Mouse (Mus musculus) CD4-positive, CD25-positive, alpha-beta regulatory T cell, adult 4 months (primary cell): ENCODE results near the gene Psmd5. TPM values are rescaled to one million over a fixed set of nuclear protein-coding genes. Genes with fewer than 3 reads are reported as not detected.

Experiments used
- ATAC-seq: one replicate; pipeline ENCODE4 v1.8.0; 2017
- polyA plus RNA-seq, 2 experiments: library from polyadenylated mRNA; unstranded; fragments of 100-300 nt; shearing (Covaris generic); gene quantifications; one replicate each; pipeline ENCODE4 v1.2.1; 2017

Psmd5 gene
- polyA plus RNA-seq: 10 to 100 TPM; 70.7 to 89.2 TPM

DNA sequence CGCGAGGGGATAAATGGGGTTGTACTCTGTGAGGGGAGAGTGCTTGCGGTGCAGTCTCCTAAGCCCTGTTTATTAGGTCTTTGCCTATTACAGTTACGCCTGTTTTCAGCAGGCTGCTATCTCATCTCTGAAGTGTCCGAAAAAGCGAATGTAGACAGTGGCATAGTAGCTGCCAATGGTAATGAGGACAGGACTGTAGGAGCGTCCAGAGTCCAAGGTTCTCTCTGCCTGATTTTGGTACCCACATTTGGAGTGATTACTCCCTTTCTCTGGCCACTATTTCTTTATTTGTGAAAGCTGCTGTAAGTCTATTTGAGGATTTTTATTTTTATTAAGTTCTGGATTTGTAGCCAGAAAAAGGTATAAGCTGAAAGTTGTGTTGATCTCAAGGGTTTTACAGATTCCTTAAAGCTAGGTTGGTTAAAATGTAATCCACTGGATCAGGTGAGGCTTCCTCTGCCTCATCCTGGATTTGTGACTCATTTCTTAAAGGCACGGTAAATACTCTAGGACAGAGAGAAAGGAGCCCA lies at the start of gene Psmd5:
Gene Psmd5, minus strand, starts transcription at position 153 of the 530 bp plus-strand sequence.
- no peak for ATAC-seq

DNA sequence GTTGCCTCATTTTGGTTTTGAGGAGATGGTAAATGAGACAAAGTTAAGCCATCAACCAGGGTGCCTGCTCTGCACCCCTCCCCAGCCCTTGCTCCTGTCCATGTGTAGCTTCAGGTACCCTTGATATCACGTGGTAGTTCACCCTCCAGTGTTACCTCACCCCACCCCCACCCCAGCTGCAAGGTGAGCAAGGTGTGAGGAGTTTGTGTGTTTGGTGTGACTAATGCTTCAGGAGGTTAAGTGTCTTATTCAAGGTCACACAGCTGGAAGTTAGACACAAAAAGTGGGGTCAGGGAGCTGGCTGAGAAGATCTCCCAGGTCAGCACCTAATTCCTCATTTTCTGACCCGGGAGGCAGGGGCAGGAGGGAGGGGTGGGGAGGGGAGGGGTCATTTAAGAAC lies 48.0 kb upstream of the Psmd5 start:
- ATAC-seq: no peak

DNA sequence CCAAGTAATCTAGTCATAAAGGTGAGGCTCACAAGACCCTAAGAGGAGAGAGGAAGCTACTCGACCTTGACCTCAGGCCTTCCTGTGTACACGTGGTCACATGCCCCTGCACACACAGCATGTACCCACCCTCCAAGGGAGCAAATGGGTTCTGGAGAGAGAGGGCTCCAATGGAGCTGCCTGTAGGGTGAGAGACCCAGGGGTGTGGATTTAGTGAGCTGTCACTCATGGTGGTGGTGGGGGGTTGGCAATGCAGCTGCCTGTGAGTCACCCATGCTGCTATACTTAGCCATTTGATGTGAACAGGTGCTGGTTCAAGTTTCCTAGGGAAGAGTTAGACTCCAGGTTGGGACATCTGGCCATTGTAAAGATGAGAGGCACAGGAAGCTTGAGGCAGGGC lies 45.4 kb upstream of the Psmd5 start:
- no peak for ATAC-seq

DNA sequence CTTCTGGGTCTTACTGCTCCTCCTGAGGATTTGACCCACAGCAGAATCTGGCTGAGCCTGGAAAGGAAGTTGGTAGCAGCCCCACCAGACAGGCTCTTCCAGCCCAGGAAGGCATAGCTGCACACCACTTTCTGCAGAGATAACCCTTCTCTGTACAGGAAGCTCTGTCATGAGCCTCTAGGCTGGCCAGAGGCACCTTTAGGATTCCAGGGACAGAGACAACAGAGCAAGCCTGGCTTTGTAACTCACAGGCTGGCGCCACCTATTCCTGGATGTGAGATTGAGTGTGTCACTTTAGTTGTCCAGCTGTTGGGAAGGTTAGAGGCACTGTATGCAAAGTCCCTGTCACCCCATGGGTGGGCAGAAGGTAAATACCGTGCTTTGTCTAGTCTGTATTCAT lies 40.3 kb upstream of the Psmd5 start:
- no peak for ATAC-seq

DNA sequence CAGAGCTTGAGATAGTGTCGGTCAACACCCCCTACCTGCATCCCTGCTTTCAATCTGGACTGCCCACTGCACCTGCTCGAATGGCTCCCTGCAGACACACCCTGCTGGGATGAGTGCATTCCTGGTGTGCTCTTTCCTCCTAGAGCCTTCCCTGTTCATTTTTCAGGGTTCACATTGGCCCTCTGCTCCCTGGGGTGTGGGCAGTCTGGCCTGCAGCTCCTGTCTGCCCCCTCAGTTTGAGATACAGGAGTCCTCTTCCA lies 40.0 kb upstream of the Psmd5 start:
- ATAC-seq: no peak

DNA sequence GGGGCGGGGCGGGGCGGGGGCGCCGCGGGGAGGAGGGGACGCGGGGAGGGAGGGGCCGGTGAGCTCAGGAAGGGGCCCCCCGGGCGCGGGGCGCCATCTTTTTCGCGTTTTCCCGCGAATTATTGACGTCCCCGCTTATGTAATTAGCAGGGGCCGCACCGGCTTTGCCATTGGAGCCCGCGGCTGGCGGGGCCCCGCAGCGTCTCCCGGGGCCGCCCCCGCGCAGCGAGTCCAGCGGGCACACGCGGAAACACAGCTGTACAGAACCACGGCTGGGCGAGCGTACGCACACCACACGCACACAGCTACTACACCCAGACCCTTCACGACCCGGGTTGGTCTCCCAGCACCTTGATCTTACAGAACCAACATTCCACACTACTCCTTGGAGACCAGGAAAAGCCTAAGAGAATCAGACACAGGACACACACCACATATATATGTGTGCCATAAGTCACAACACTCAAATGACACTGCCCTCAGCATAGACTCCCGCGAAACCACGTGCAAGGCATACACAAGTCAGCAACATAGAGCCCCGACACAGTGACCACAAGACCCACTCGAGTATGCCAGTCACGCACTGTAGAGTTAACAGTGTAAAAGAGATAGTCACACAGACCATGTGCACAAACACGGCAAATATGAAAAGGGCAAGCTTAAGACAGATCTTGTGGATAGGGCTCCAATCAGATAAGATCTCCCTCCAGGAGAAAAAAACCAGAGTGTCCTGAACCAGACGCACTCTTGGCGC lies 39.5 kb upstream of the Psmd5 start:
- peak; percentile 67 for ATAC-seq

DNA sequence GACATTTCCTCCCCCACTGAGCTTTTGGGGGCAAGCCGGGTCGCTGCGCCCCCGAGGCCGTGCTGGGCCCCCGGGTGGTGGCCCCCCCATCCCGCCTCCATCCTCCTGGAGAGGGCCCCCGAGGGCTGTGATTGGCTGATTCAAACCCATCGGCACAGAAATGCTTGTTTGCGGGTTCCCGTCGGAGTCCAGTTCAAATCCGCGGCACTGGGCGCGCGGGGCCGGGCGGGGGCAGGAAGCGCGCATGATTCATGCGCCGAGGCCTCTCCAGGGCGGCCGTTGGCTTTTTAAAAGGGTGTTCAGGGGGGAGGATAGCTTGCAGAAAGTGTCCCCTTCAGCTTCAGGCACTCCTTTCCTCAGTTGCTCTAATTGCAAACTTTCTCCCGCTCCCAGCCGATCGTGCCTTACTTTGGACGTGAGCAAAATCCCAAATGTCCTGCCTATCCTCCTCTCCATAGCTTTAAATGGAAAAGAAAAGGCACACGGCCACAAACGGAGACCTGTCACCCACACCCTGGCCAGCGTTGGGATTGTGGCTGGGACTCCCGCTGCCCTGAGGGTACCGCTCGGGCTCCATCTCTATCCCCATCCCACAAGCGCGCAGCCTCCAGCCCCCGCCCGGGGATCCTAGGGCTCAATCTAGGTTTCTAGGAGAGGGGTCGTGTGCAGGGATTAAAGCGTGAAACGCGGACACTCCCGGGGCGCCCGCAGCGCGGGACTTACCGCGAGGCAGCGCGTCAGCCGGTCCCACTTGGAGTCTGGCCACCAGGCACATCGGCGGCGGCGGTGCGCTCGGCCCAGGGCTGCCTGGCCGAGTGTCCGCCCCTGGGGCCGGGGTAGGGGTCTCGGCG lies 38.7 kb upstream of the Psmd5 start, which contains the start of gene Phf19:
Gene Phf19, minus strand, starts transcription at position 809 of the 851 bp plus-strand sequence.
- peak; percentile 59 for ATAC-seq

DNA sequence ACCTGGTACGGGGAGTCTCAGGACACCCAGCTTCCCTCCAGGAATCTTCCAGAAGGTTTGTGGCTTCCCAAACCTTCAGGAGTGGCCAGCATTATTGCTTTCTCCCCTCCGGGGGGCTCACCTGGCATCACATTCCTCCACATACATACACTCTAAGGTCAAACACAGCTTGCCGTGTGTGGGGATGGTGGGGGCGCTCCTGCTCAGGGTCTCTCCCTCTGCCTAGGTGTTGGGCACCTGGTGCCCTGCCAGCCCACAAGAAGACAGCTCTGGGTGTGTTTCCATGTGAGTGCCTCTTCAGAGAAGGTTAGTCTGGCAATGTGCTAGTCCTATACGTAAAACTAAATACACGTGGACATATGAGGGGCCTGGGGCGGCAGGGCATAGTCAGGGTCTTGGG lies 37.8 kb upstream of the Psmd5 start:
- ATAC-seq: no peak

DNA sequence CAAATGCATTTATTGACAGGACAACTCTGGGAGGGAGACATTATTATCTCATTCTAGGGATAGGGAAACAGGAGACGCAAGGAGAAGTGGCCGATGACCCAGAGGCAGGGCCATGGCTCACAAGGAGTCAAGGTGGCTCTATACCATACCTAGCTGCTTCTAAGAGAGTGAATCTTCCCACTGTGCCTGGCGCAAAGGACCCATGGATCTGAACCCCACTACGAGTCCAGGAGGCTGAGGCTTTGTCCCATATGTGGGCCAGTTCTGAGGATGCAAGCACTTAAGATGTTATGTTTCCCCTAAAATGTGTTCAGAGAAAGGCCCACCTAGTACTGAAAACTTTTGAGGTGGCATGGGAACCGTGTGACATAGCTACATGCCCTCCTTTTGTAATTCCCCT lies 37.1 kb upstream of the Psmd5 start:
- ATAC-seq: no peak

DNA sequence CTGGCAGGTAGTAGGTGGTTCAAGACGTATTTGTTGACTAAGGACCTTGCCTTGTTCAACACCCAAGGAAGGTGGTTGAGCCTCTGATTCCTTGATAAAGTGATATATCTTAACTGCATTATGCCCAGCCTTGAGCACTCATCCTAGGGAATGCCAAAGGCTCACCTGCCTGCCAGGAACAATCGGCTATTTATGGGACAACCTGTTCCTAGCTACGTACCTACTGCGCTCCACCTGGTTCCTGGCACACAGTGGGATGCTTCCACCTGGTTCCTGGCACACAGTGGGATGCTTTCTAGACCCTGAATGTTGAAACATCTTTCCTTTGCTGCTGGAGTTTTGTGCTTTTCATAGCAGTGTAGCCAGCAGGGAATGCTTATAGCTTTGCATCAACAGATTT lies 35.0 kb upstream of the Psmd5 start:
- no peak for ATAC-seq

DNA sequence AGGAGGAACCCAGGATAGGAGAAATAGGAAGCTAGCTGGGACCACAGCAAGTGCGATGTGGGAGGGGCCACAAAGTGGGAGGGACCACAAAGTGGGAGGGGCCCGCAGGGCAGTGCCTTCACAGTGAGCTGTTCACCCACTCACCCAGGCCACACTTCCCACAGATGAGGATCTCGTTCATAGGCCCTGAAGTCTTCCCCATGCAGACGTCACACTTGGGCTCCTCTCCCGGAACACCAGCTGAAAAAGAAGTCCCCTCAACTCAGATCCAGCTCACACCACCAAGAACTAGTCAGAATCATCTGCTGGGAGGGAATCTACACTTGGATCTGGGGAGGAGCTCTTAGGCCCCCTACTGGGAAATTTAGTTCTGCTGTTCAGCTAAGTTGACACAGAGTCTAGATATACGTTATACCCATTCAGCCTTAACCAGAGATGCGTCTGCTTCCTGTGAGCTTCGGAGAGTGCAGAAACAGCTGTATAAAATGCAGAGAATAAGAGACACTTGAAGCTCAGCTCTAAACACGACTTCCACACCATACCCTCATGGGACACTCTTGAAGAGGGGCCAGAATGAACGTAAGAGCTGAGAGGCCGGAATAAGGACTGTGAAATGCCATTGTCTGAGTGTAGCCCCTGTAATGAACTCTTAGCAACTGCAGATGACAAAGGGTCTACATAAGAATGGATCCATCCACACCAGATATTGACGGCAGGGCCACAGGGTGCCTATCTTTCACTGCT lies 32.3 kb upstream of the Psmd5 start:
- no peak for ATAC-seq

DNA sequence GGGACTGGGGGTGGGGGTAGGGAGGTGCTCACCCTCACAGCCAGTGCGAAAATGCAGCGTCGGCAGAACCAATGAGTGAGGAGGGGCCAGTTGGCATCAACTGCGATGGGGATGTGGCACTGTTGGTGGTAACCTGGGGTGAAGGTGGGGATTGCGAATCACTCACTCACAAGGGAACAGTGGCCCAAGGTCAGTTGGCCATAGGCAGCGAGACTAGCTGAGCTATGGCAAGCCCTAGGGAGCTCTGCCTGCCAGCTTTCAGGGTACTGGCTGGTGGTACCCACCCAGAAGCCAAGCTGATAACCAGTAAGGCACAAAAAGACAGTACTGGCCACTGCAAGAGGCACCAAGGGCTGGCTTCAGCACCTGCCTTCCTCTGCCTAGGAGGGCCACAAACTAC lies 31.7 kb upstream of the Psmd5 start:
- no peak for ATAC-seq

DNA sequence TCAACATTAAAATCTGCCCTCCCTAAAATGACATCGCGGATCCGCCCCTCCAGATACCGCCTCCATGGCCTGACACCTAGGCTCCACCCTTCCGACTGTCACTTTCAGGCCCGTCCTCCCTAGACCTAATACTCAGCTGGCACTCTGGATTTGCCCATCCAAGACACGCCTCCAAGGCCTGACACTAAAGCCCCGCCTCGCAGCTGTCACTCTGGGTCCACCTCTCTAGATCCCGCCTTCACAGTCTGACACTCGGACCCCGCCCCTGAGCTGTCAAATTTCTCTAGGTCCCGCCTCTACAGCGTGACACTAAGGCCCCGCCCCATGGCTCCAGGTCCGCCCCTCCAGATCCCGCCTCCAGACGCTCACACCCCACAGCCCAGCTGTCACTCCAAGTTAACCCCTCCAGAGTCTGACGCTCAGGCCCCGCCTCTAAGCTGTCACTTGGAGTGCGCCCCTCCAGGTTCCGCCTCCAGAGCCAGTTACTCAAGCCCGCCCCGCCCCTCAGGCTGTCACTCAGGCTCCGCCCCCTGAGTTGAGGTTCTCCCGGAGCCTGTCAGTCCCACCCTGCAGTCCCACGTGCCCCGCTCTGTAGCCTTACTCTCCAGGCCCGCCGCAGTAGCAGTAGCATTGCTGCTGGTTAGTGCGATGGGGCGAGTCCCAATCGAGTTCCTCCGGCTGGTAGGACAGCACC lies 30.2 kb upstream of the Psmd5 start:
- ATAC-seq: peak; percentile 85

DNA sequence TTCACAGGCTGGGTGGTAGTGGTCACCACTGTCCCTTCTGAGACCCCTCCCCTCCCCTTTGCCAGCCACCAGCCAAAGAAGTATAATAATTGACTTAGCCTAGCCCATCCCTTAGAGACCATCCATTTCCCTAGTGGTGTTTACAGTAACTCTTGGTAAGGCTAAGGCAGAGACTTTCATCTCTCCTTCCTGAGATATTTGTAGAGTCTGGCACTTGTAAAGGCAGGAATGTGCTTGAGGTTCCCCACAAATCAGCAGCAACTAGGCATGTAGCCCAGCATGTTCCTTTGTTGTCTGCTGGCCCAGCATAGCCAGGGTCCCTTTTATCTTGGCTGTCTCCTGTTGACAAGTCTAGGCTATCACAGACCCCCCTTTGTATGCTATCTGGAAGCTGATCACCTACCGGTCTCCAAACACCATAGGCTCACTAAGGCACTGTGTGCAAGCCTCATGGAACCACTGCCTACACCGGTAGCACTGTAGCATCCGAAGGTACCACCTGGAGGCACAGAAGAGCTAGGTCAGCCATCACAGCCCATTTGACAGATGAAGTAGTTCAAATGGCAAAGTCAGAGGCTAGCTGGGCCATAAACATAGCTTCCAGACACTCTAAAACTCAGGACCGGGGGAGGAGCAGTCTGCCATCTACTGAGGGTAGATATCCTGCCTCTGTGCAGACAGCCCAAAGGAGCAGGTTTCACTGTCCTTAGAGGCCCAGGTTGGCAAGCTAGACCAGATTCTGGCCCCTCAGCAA lies 29.1 kb upstream of the Psmd5 start:
- no peak for ATAC-seq

DNA sequence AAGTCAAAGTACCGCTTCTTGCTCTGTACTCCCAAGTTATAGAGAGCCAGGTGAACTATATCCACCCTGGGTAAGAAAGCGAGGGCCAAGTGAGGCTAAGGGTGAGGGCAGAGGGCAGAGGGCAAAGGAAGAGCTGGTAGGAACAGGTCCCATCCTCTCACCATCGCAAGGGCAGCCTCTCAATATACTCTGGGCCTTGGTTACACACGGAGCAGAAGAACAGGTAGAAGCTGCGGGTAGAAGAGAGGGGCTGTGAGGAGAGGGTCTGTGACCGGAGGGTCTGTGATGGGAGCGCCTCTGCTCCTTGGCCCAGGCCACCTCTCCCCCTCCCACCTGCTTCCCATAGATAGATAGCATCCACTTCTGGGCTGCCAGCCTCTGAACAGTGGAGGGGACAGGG lies 28.4 kb upstream of the Psmd5 start:
- ATAC-seq: no peak

DNA sequence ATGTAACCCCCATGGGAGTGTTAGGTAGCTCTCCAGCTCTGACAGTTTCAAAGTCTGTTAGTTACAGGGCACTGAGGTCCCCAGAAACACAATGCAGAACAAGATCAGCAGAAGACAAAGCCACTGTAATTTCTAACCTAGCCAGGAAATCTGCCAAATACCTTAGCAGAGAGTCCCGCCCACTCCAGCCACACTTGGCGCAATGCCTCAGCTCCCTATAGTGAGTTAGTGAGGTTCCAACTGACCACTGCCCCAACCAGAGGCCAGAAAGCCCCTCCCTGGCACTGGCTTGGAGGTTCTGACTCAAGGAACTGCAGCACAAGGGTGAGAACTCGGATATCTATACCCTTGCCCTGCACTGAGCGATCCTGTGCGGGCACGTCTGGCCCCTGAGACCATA lies 28.0 kb upstream of the Psmd5 start:
- no peak for ATAC-seq

DNA sequence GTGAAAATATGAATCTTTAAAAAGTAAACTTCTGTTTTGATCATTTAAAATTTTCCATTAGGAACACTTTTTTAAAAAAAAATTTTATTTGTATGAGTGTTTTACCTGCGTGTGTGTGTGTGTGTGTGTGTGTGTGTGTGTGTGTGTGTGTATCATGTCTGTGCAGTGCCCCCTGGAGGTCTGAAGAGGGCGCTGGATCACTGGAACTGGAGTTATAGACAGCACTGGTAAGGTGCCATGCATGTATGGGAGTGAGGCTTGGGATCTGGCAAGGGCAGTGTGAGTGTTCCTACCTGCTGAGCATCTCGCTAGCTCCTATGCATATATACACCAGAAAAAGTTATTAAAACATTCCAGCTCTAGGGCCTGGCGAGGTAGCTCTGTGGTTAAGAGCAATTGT lies 27.0 kb upstream of the Psmd5 start:
- ATAC-seq: no peak

DNA sequence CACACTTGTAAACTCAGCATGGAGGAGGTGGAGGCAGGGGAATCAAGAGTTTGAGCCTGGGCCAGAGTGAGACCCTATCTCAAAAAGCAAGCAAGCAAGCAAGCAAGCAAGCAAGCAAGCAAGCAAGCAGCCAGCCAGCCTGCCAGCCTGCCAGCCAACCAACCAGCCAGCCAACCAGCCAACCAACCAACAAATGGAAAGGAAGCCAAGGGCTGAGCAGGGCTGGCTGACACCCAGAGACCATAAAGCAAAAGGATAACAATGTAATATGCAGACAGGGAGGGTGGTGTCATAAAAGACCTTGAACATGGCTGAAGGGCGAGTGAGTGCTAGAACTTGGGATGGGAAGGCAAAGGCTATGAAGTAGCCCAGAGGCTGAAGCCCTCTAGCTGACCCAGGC lies 25.6 kb upstream of the Psmd5 start:
- no peak for ATAC-seq

DNA sequence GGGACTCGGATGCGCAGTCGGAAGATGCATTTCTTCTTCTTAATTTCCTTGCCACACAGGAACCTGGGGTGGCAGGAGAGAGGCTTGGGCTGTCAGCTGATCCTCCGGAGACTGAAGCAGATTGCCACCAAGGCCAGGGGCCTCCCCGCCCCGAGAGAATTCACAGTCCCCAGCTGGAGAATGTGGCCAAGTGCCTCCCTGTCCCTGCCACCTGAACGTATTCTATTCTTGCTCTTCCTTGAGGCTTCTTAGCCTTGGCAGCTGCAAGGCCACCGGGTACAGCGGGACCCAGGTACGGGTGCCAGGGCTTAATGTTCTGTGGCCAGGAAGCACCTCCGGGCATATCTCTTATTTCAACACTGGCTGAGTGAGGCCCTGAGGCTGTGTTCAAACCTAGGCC lies 24.9 kb upstream of the Psmd5 start:
- ATAC-seq: no peak

DNA sequence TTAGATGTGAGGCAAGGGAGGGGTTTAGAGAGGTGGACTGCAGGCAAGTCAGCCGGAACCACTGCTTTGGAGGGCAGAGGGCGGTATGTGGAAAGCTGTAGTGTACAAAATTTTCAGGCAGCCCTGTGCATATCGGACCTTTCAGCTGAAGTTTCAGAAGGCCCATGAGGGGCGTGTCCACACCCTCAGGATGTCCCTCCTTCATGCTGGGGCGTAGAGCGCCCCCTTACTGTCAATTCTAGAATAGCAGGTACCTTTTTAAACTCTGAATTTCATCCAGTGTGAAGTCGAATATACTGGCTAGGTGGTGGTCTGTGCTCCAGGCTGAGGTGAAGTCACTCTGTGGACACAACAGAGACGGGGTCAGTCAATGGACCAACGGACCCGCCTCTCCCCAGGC lies 23.1 kb upstream of the Psmd5 start:
- ATAC-seq: no peak

DNA sequence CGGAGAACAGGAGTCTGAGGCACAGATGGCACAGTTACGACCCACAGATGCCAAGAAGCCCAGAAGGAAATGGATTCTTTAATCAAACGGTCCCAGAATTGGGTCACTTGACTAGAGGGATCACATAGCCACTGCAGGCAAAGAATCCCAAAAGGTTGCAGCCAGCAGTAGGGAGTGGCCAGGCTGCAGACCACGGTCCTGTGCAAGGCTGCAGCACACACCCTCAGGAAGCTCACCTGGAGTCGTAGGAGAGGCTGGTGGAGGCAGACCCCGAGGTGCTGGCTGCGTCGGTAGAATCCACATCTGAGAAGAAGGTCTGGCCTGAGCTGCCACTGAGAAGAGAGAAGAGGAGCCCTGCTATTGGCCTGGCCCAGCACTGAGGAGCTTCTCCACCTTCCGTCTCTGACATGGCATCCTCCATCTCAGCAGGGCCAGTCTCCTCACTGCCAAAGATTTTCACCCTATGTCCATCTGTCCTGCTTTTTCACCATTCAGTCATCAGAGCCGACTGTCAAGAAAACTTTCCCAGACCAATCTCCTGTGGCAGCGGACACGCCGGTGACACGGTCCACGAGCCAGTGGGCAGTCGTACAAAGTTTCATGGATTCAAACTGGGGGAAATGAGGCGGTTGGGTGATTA lies 22.2 kb upstream of the Psmd5 start:
- no peak for ATAC-seq
